Mouse (Mus musculus): Measurements from ENCODE around the gene Aoc1. TPM values are rescaled to one million over a fixed set of nuclear protein-coding genes. Genes with fewer than 3 reads are reported as not detected.

Aoc1 gene
- polyA plus RNA-seq, 1 experiment from 2014 or later: 0.11 TPM

DNA sequence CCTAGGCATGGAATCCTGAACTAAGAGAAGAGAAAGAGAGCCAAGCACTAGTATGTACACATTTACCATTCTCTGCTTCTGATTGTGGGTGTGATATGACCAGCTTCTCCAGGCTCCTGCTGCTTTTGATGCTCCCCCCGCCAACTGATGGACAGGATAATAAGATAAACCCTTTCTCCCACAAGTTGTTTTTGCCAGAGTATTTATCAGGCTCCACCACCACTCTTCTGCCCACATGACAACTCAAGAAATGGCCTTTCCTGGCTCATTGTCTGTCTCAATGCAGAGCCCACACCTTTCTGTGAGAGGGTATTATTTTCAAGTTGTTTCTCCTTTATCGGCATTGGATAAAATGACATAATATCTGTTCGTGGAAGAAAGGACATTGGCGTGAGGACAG lies 39.2 kb upstream of the Aoc1 start:
- WGBS (ENCODE audit: insufficient replicate concordance): 75% methylated on average over 4 of the region's 4 CpGs
- Histone ChIP-seq H3K4me3 (ENCODE audit: low read depth, low read length) (no peak overlapping the region), H3K27me3 (ENCODE audit: insufficient read depth, low read length) (no peaks in the 10 kb centered on the region), H3K36me3 (replicated peaks; ENCODE audit: insufficient read depth, low read length) (peaks cover 32% of the 10 kb centered on the region), H3K9ac (replicated peaks) (no peak overlapping the region), H3K27ac (ENCODE audit: low read depth) (no peak overlapping the region), H3K9me3 (ENCODE audit: low read length) (no peaks in the 10 kb centered on the region), H3K4me1 (ENCODE audit: insufficient read depth) (peaks cover 16% of the 10 kb centered on the region), H3K4me2 (ENCODE audit: low read depth, low read length) (no peak overlapping the region)
- no peak for TF ChIP-seq CTCF (IDR thresholded peaks at IDR 0.05; ENCODE audit: low read depth)
- ATAC-seq: no peak
- DNase-seq: no peak

DNA sequence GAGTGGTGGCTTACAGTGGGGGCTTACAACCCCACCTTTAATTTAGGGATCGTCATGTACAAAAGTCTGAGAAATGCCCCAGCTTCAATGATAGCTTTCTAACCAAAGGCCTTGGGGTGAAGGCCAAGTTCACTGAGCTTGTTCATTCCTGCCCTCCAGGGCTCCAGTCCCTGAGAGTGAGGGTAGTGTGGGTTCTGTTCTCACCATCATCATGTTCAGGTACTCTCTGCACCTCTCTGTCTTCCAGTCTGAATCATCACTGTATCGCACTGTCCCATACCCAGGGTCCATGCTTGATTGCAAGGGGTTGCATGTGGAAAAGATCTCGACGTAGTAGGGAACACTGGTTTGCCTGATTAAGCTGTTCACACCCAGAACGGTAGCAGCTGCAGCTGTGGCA lies 37.5 kb upstream of the Aoc1 start:
- no peak for TF ChIP-seq EP300 (IDR thresholded peaks at IDR 0.05; ENCODE audit: low read depth)
- no peak for TF ChIP-seq CTCF (IDR thresholded peaks at IDR 0.05; ENCODE audit: low read depth)

DNA sequence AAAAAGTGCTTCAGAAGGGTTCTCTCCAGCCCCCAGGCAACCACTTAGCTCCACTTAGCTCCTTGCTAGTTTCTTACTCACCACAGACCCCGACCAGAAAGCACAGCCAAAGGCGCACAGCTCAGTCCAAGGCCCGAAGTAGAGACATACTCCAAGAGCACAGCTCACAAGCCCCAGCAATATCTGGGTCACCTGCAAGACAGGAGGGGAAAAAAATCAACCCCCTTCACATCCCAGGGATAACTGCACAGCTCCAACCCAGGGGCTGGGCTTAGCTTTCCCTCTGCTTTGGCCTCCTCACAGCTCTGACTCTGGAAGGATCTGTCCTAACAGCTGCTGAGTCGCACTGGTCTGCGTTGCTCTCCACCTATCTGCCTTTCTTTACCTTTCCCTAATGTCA lies 36.5 kb upstream of the Aoc1 start:
- Histone ChIP-seq H3K4me3 (ENCODE audit: low read depth, low read length) (no peak overlapping the region), H3K27ac (ENCODE audit: low read depth) (no peak overlapping the region), H3K9me3 (ENCODE audit: low read length) (no peaks in the 10 kb centered on the region), H3K36me3 (replicated peaks; ENCODE audit: insufficient read depth, low read length) (peaks cover 32% of the 10 kb centered on the region), H3K27me3 (ENCODE audit: insufficient read depth, low read length) (no peaks in the 10 kb centered on the region), H3K4me2 (ENCODE audit: low read depth, low read length) (no peak overlapping the region), H3K4me1 (ENCODE audit: insufficient read depth) (peaks cover 6% of the 10 kb centered on the region), H3K9ac (replicated peaks) (no peak overlapping the region)
- 77% methylated on average over 5 of the region's 5 CpGs for WGBS (ENCODE audit: insufficient replicate concordance)
- no peak for ATAC-seq
- TF ChIP-seq CTCF (IDR thresholded peaks at IDR 0.05; ENCODE audit: low read depth) (no peak), EP300 (IDR thresholded peaks at IDR 0.05; ENCODE audit: low read depth) (no peak)
- no peak for DNase-seq

More for the DNA sequence above, 37.5 kb upstream of the Aoc1 start:
- WGBS (ENCODE audit: insufficient replicate concordance): 77% methylated on average over 5 of the region's 5 CpGs
- Histone ChIP-seq H3K9me3 (ENCODE audit: low read length) (no peaks in the 10 kb centered on the region), H3K4me2 (ENCODE audit: low read depth, low read length) (no peak overlapping the region), H3K4me1 (ENCODE audit: insufficient read depth) (peaks cover 5% of the 10 kb centered on the region), H3K36me3 (replicated peaks; ENCODE audit: insufficient read depth, low read length) (peaks cover 32% of the 10 kb centered on the region), H3K27me3 (ENCODE audit: insufficient read depth, low read length) (no peaks in the 10 kb centered on the region), H3K27ac (ENCODE audit: low read depth) (no peak overlapping the region), H3K4me3 (ENCODE audit: low read depth, low read length) (no peak overlapping the region), H3K9ac (replicated peaks) (no peak overlapping the region)
- ATAC-seq: no peak
- DNase-seq: no peak

DNA sequence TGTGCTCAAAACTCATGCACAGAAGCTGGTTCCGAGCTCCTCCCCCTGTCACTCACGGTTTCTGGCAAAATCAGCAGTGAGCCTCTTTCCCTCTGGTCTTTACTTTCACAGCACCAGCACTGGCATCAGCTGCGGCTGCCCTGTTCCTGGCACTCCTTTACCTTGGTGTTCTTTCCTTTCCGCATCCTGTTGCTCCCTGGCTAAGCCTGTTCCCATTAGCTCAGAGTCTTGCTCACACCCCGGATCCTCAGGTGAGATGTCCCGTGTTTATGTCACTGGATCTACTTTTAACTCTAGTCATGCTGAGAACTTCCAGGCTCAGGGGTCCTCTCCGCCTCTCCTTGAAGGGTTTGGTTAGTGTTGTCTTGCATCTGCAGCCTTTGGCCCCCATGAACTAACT lies 35.2 kb upstream of the Aoc1 start:
- Histone ChIP-seq H3K27ac (ENCODE audit: low read depth) (no peak overlapping the region), H3K4me2 (ENCODE audit: low read depth, low read length) (no peak overlapping the region), H3K4me1 (ENCODE audit: insufficient read depth) (peaks cover 10% of the 10 kb centered on the region; the same call in 1 of the 2 replicates), H3K4me3 (ENCODE audit: low read depth, low read length) (no peak overlapping the region), H3K27me3 (ENCODE audit: insufficient read depth, low read length) (no peaks in the 10 kb centered on the region), H3K9ac (replicated peaks) (no peak overlapping the region), H3K9me3 (ENCODE audit: low read length) (no peaks in the 10 kb centered on the region), H3K36me3 (replicated peaks; ENCODE audit: insufficient read depth, low read length) (peaks cover 32% of the 10 kb centered on the region)
- TF ChIP-seq EP300 (IDR thresholded peaks at IDR 0.05; ENCODE audit: low read depth) (no peak), CTCF (IDR thresholded peaks at IDR 0.05; ENCODE audit: low read depth) (no peak)
- DNase-seq (peak; percentile 8), ATAC-seq (no peak)
- WGBS (ENCODE audit: insufficient replicate concordance): 85% methylated on average over 7 of the region's 7 CpGs

DNA sequence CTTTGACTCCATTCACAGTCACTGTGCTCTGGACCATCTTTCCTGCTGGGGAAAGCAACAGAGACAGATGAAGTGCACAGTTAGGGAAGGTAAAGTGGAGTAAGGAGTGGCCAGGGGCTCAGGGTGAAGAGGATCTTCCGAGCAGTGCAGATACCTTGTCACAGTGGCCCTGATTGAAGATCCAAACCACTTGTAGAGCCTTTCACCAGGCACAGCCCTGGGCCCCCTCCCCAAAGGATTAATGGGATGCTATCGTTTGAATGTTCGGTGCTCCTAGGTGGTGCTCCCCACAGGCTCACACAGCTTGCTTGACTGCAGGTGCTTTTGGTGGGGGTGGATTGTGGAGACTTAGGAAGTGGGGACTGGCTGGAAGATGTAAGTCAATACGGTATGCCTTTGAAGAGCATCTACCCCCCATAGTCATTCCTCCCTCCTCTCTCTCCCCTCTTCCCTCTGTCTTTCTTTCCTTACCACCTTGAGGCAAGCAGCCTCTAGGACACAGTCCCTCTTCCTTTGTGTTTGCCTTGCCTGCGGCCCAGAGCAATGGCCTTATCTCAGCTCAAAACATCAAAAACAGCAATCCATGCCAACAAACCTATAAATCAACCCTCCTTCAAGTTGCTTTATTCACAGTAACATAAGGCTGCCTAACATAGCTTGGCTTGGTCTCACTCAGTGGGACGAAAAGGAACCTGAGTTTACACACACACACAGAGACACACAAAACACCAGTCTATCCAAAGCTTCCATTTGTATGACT lies 34.2 kb upstream of the Aoc1 start:
- Histone ChIP-seq H3K27ac (ENCODE audit: low read depth) (no peak overlapping the region), H3K36me3 (replicated peaks; ENCODE audit: insufficient read depth, low read length) (peaks cover 26% of the 10 kb centered on the region), H3K9me3 (ENCODE audit: low read length) (no peaks in the 10 kb centered on the region), H3K4me1 (ENCODE audit: insufficient read depth) (peaks cover 13% of the 10 kb centered on the region; the same call in 1 of the 2 replicates), H3K9ac (replicated peaks) (no peak overlapping the region), H3K4me3 (ENCODE audit: low read depth, low read length) (no peak overlapping the region), H3K27me3 (ENCODE audit: insufficient read depth, low read length) (no peaks in the 10 kb centered on the region), H3K4me2 (ENCODE audit: low read depth, low read length) (peak overlapping the region; percentile 65; the same call in 1 of the 2 replicates)
- ATAC-seq (no peak), DNase-seq (peak; percentile 7)
- no peak for TF ChIP-seq EP300 (IDR thresholded peaks at IDR 0.05; ENCODE audit: low read depth)
- 59% methylated on average over 6 of the region's 6 CpGs for WGBS (ENCODE audit: insufficient replicate concordance)

DNA sequence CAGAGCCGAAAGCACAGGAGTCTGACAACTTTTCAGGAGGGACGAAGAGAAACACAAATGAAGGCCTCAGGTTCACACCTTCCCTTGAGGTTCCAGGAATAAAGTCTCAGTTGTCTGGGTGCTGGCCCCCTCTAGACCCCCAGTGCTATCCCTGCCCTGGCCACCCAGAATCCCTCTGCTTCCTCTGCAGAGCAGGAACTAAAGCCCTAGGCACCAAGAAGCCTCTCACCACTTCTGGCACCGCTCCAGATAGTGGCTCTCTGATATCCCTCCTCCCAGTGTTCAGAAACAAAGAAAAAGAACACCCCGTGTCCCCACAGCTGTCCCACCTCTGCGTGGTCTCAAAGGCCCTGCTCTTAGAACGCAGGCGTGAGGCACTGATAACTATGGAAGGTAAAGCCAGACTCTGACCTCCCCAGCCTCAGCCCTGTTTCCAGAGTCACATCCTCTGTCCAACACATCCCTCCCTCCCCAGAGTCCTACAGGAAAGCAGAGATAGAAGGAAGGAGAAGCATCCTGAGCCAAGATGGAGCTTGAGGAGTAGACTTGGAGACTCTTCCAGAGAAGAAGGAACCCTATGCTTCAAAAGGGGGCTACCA lies 32.2 kb upstream of the Aoc1 start, which contains the start of gene Tmem176a:
Gene Tmem176a (plus strand): TSS at position 549 of the 599 bp plus-strand sequence.
- ATAC-seq (peak; percentile 17; the same call in 1 of the 2 replicates), DNase-seq (peak; percentile 48)
- WGBS (ENCODE audit: insufficient replicate concordance): 10% methylated on average over 7 of the region's 7 CpGs

More for the DNA sequence above, 32.2 kb upstream of the Aoc1 start, which contains the start of gene Tmem176a:
- Histone ChIP-seq H3K36me3 (replicated peaks; ENCODE audit: insufficient read depth, low read length) (peaks cover 20% of the 10 kb centered on the region), H3K9ac (replicated peaks) (peak within 1 kb of the TSS; percentile 67), H3K27ac (ENCODE audit: low read depth) (peak within 1 kb of the TSS; percentile 90), H3K9me3 (ENCODE audit: low read length) (no peaks in the 10 kb centered on the region), H3K4me1 (ENCODE audit: insufficient read depth) (peaks cover 13% of the 10 kb centered on the region; the same call in 1 of the 2 replicates), H3K4me3 (ENCODE audit: low read depth, low read length) (peak within 1 kb of the TSS; percentile 53), H3K27me3 (ENCODE audit: insufficient read depth, low read length) (no peaks in the 10 kb centered on the region), H3K4me2 (ENCODE audit: low read depth, low read length) (peak within 1 kb of the TSS; percentile 65)
- TF ChIP-seq EP300 (IDR thresholded peaks at IDR 0.05; ENCODE audit: low read depth) (no peak), CTCF (IDR thresholded peaks at IDR 0.05; ENCODE audit: low read depth) (no peak)
